ENCODE assay signal across 8 mouse cellular contexts in genomic region chr5:115340007-115340406, GRCm38 (mm10). TPM values are rescaled to one million over a fixed set of nuclear protein-coding genes. Genes with fewer than 3 reads are reported as not detected.
DNase-seq lines count a peak whose midpoint lies in the region; ATAC-seq and TF ChIP-seq lines count a peak whose summit lies in the region.

No protein-coding gene starts in this region.

- intact Hi-C loops in heart, postnatal 36 days (cut with DNase I), result loop anchor here (1.0 to 2.0 kb wide), 3 partner anchors 13 to 67 kb away; partner anchors contain the start of genes Dynll1, Rnf10 and Srsf9
- intact Hi-C loops in left cerebral cortex, postnatal 14 days (cut with DNase I), result loop anchor here (5.0 kb wide), 1 partner anchor 38 kb away; the partner anchor contains the start of gene Dynll1

- TF ChIP-seq POLR2A in bone marrow macrophage, adult 2 months (IDR thresholded peaks at IDR 0.05; ENCODE audit: borderline replicate concordance, low read depth, low read length), result no peak

- H3K4me1 ChIP-seq in heart, embryonic 14.5 days (ENCODE audit: control insufficient read depth in 2 of 2, insufficient read depth in 2 of 2, low read length in 2 of 2), result peaks cover 2 to 16% of the 10 kb centered on the region in 2 experiments
- H3K4me1 ChIP-seq in bone marrow macrophage, adult 2 months (ENCODE audit: control insufficient read depth, insufficient read depth, low read length), result peaks cover 34% of the 10 kb centered on the region
- peaks cover 23% of the 10 kb centered on the region for H3K4me1 ChIP-seq in hindbrain, embryonic 15.5 days (replicated peaks)
- H3K4me1 ChIP-seq in midbrain, embryonic 12.5 days, result peaks cover 17% of the 10 kb centered on the region

- ATAC-seq in heart, embryonic 14.5 days (ENCODE audit: insufficient number of reproducible peaks, insufficient read depth, low FRiP score, low read depth), result no peak
- no peak for ATAC-seq in hindbrain, embryonic 15.5 days (ENCODE audit: low FRiP score, low read depth)
- no peak for ATAC-seq in midbrain, embryonic 12.5 days (ENCODE audit: low FRiP score, low read depth)

- peaks cover 45% of the 10 kb centered on the region for H3K36me3 ChIP-seq in heart, embryonic 14.5 days (ENCODE audit: control insufficient read depth, insufficient read depth, low read length)
- peaks cover 38% of the 10 kb centered on the region for H3K36me3 ChIP-seq in hindbrain, embryonic 15.5 days
- peaks cover 49% of the 10 kb centered on the region for H3K36me3 ChIP-seq in midbrain, embryonic 12.5 days

- no peak overlapping the region for H3K27ac ChIP-seq in heart, embryonic 14.5 days (replicated peaks in 1 of 2; ENCODE audit: control insufficient read depth in 1 of 2, insufficient read depth in 1 of 2, low read depth in 2 of 2, low read length in 2 of 2)
- no peak overlapping the region for H3K27ac ChIP-seq in bone marrow macrophage, adult 2 months (ENCODE audit: insufficient read depth, low read depth, low read length)
- H3K27ac ChIP-seq in hindbrain, embryonic 15.5 days (replicated peaks), result no peak overlapping the region
- H3K27ac ChIP-seq in midbrain, embryonic 12.5 days (replicated peaks), result no peak overlapping the region

- peak overlapping the region; percentile 92 for H3K9ac ChIP-seq in heart, embryonic 14.5 days (ENCODE audit: low read length)
- H3K9ac ChIP-seq in hindbrain, embryonic 15.5 days, result peak overlapping the region; percentile 90
- H3K9ac ChIP-seq in midbrain, embryonic 12.5 days (replicated peaks), result 0 out of 2 replicates have a peak overlapping the region, but pooled peaks have one; percentile 7

- H3K27me3 ChIP-seq in heart, embryonic 14.5 days (ENCODE audit: control insufficient read depth, insufficient read depth, low read length), result no peaks in the 10 kb centered on the region
- no peaks in the 10 kb centered on the region for H3K27me3 ChIP-seq in hindbrain, embryonic 15.5 days
- H3K27me3 ChIP-seq in midbrain, embryonic 12.5 days, result no peaks in the 10 kb centered on the region

- 18% methylated on average over 7 of the region's 7 CpGs for WGBS in heart, embryonic 14.5 days
- 32% methylated on average over 7 of the region's 7 CpGs for WGBS in hindbrain, embryonic 15.5 days
- 40% methylated on average over 7 of the region's 7 CpGs for WGBS in midbrain, embryonic 12.5 days

- H3K9me3 ChIP-seq in heart, embryonic 14.5 days (ENCODE audit: control insufficient read depth, low read length), result no peaks in the 10 kb centered on the region
- H3K9me3 ChIP-seq in hindbrain, embryonic 15.5 days, result no peaks in the 10 kb centered on the region
- H3K9me3 ChIP-seq in midbrain, embryonic 12.5 days, result no peaks in the 10 kb centered on the region

- no peak for TF ChIP-seq CTCF in bone marrow macrophage, adult 2 months (IDR thresholded peaks at IDR 0.05; ENCODE audit: low read depth, low read length)

- DNase-seq in heart, postnatal 36 days, result no peak
- no peak for DNase-seq in adrenal gland, postnatal 36 days
- DNase-seq in kidney, postnatal 10 days, result no peak
- no peak for DNase-seq in left cerebral cortex, postnatal 14 days (ENCODE audit: low spot score in 2 of 2)

- peak overlapping the region; percentile 87 for H3K4me2 ChIP-seq in heart, embryonic 14.5 days (ENCODE audit: low read length)
- H3K4me2 ChIP-seq in hindbrain, embryonic 15.5 days, result peak overlapping the region; percentile 88
- H3K4me2 ChIP-seq in midbrain, embryonic 12.5 days (replicated peaks), result peak overlapping the region; percentile 75

- peak overlapping the region in 1 of 2 experiments; percentile 91; a peak in 2 of 4 replicates for H3K4me3 ChIP-seq in heart, embryonic 14.5 days (ENCODE audit: control insufficient read depth in 1 of 2, insufficient read depth in 1 of 2, low read depth in 1 of 2, low read length in 2 of 2)
- peak overlapping the region; percentile 85 for H3K4me3 ChIP-seq in bone marrow macrophage, adult 2 months (ENCODE audit: insufficient read depth, low read length)
- peak overlapping the region; percentile 95 for H3K4me3 ChIP-seq in hindbrain, embryonic 15.5 days
- H3K4me3 ChIP-seq in midbrain, embryonic 12.5 days, result peak overlapping the region; percentile 80

RNA-seq across cellular contexts. Expression of gene Gatc, which starts 1.0 kb away (rescaled TPM):
- 28.3 and 29.1 TPM in 2 replicates for polyA plus RNA-seq in heart, embryonic 14.5 days (2014; fragmentation: Nextera tagmentation; extraction: Ambion mirVana)
- total RNA-seq in heart, postnatal 36 days (2021), result 10 to 100 TPM; 17.6 to 18.6 TPM
- polyA plus RNA-seq in bone marrow macrophage, adult 2 months (2012; ENCODE audit: insufficient read depth, insufficient read length, missing spikeins), result 28.8 and 31.4 TPM in 2 replicates
- 32.3 and 45.2 TPM in 2 replicates for polyA plus RNA-seq in hindbrain, embryonic 15.5 days (2015; fragmentation: Nextera tagmentation; extraction: Ambion mirVana)
- polyA plus RNA-seq in midbrain, embryonic 12.5 days (2016; fragmentation: Nextera tagmentation; extraction: Ambion mirVana), result 39.7 and 43.6 TPM in 2 replicates
- total RNA-seq in adrenal gland, postnatal 36 days (2021), result 10 to 100 TPM; 17.7 to 21.7 TPM
- 10 to 100 TPM; 22.4 to 23.3 TPM for total RNA-seq in left cerebral cortex, postnatal 14 days (2021)

RNA-seq across cellular contexts. Expression of gene Triap1, which starts 1.0 kb away (rescaled TPM):
- 42.9 and 47.6 TPM in 2 replicates for polyA plus RNA-seq in heart, embryonic 14.5 days (2014; fragmentation: Nextera tagmentation; extraction: Ambion mirVana)
- total RNA-seq in heart, postnatal 36 days (2021), result 10 to 100 TPM; 22.8 to 27.6 TPM
- polyA plus RNA-seq in bone marrow macrophage, adult 2 months (2012; ENCODE audit: insufficient read depth, insufficient read length, missing spikeins), result 60.2 and 68.9 TPM in 2 replicates
- polyA plus RNA-seq in hindbrain, embryonic 15.5 days (2015; fragmentation: Nextera tagmentation; extraction: Ambion mirVana), result 51.0 and 53.7 TPM in 2 replicates
- 50.8 and 57.3 TPM in 2 replicates for polyA plus RNA-seq in midbrain, embryonic 12.5 days (2016; fragmentation: Nextera tagmentation; extraction: Ambion mirVana)
- total RNA-seq in adrenal gland, postnatal 36 days (2021), result 10 to 100 TPM; 32.4 to 47.5 TPM
- 10 to 100 TPM; 28.2 to 32.4 TPM for total RNA-seq in left cerebral cortex, postnatal 14 days (2021)

RNA-seq across cellular contexts. Expression of gene Cox6a1, which starts 8.8 kb away (rescaled TPM):
- 1,685 and 1,706 TPM in 2 replicates for polyA plus RNA-seq in heart, embryonic 14.5 days (2014; fragmentation: Nextera tagmentation; extraction: Ambion mirVana)
- 100 to 1,000 TPM; 253 to 261 TPM for total RNA-seq in heart, postnatal 36 days (2021)
- 445 and 473 TPM in 2 replicates for polyA plus RNA-seq in bone marrow macrophage, adult 2 months (2012; ENCODE audit: insufficient read depth, insufficient read length, missing spikeins)
- polyA plus RNA-seq in hindbrain, embryonic 15.5 days (2015; fragmentation: Nextera tagmentation; extraction: Ambion mirVana), result 1,223 and 1,255 TPM in 2 replicates
- 768 and 803 TPM in 2 replicates for polyA plus RNA-seq in midbrain, embryonic 12.5 days (2016; fragmentation: Nextera tagmentation; extraction: Ambion mirVana)
- total RNA-seq in adrenal gland, postnatal 36 days (2021), result 1,000 to 10,000 TPM; 1,319 to 1,418 TPM
- 100 to 1,000 TPM; 838 to 857 TPM for total RNA-seq in left cerebral cortex, postnatal 14 days (2021)

RNA-seq across cellular contexts. Expression of gene Srsf9, which starts 13.0 kb away (rescaled TPM):
- polyA plus RNA-seq in heart, embryonic 14.5 days (2014; fragmentation: Nextera tagmentation; extraction: Ambion mirVana), result 95.0 and 104 TPM in 2 replicates
- total RNA-seq in heart, postnatal 36 days (2021), result 10 to 100 TPM; 16.0 to 18.1 TPM
- 114 and 123 TPM in 2 replicates for polyA plus RNA-seq in bone marrow macrophage, adult 2 months (2012; ENCODE audit: insufficient read depth, insufficient read length, missing spikeins)
- polyA plus RNA-seq in hindbrain, embryonic 15.5 days (2015; fragmentation: Nextera tagmentation; extraction: Ambion mirVana), result 142 and 146 TPM in 2 replicates
- polyA plus RNA-seq in midbrain, embryonic 12.5 days (2016; fragmentation: Nextera tagmentation; extraction: Ambion mirVana), result 346 and 358 TPM in 2 replicates
- 10 to 100 TPM; 73.7 to 77.0 TPM for total RNA-seq in adrenal gland, postnatal 36 days (2021)
- 10 to 100 TPM; 73.4 to 75.5 TPM for total RNA-seq in left cerebral cortex, postnatal 14 days (2021)

RNA-seq across cellular contexts. Expression of gene Dynll1, which starts 39.2 kb away (rescaled TPM):
- polyA plus RNA-seq in heart, embryonic 14.5 days (2014; fragmentation: Nextera tagmentation; extraction: Ambion mirVana), result 1,218 and 1,301 TPM in 2 replicates
- 10 to 100 TPM; 71.9 to 88.5 TPM for total RNA-seq in heart, postnatal 36 days (2021)
- polyA plus RNA-seq in bone marrow macrophage, adult 2 months (2012; ENCODE audit: insufficient read depth, insufficient read length, missing spikeins), result 238 and 243 TPM in 2 replicates
- 1,255 and 1,318 TPM in 2 replicates for polyA plus RNA-seq in hindbrain, embryonic 15.5 days (2015; fragmentation: Nextera tagmentation; extraction: Ambion mirVana)
- 1,312 and 1,433 TPM in 2 replicates for polyA plus RNA-seq in midbrain, embryonic 12.5 days (2016; fragmentation: Nextera tagmentation; extraction: Ambion mirVana)
- total RNA-seq in adrenal gland, postnatal 36 days (2021), result 100 to 1,000 TPM; 211 to 322 TPM
- 100 to 1,000 TPM; 770 to 772 TPM for total RNA-seq in left cerebral cortex, postnatal 14 days (2021)

Comparison
In these comparisons a context has a peak if more than half of its experiments do, and no peak if none do; other contexts are left out.
1. H3K9ac ChIP-seq: peak in every context shown above with its lines; median percentile 92 in heart, embryonic 14.5 days; 90 in hindbrain, embryonic 15.5 days; 7 in midbrain, embryonic 12.5 days.